Mouse (Mus musculus) lung, postnatal 36 days (tissue): ENCODE data around the gene B4galnt1.

ENCODE experiments used
- DNase-seq: peaks from one replicate; pipeline ENCODE4 v3.0.0; 2022; ENCODE audit warnings: mixed read lengths

B4galnt1 gene

GRCm38 (mm10) chr10:127164631-127165353 lies at the start of gene B4galnt1:
B4galnt1 (plus strand) TSS chr10:127165225.
- DNase-seq: peak; percentile 78

- no peak for DNase-seq
Measured at GRCm38 (mm10) chr10:127118470-127118869, 46.6 kb upstream of the B4galnt1 start.

- DNase-seq: no peak
Measured at GRCm38 (mm10) chr10:127119229-127119628, 45.8 kb upstream of the B4galnt1 start.

GRCm38 (mm10) chr10:127120301-127121065 lies 44.5 kb upstream of the B4galnt1 start:
- no peak for DNase-seq

GRCm38 (mm10) chr10:127121066-127121477 lies 44.0 kb upstream of the B4galnt1 start, which contains the start of gene Os9:
Os9 (minus strand) TSS chr10:127121131.
- peak; percentile 99 for DNase-seq

GRCm38 (mm10) chr10:127122018-127122417 lies 43.0 kb upstream of the B4galnt1 start:
- DNase-seq: no peak

GRCm38 (mm10) chr10:127122784-127123435 lies 42.1 kb upstream of the B4galnt1 start:
- peak; percentile 36 for DNase-seq

- peak; percentile 89 for DNase-seq
Measured at GRCm38 (mm10) chr10:127123436-127123805, 41.6 kb upstream of the B4galnt1 start.

- DNase-seq: peak; percentile 70
Measured at GRCm38 (mm10) chr10:127125210-127126001, 39.6 kb upstream of the B4galnt1 start.

- DNase-seq: no peak
Measured at GRCm38 (mm10) chr10:127126579-127126978, 38.4 kb upstream of the B4galnt1 start.

GRCm38 (mm10) chr10:127127711-127128279 lies 37.2 kb upstream of the B4galnt1 start:
- peak; percentile 53 for DNase-seq

GRCm38 (mm10) chr10:127129431-127129830 lies 35.6 kb upstream of the B4galnt1 start:
- DNase-seq: peak; percentile 45

- DNase-seq: no peak
Measured at GRCm38 (mm10) chr10:127132469-127132868, 32.6 kb upstream of the B4galnt1 start.

- DNase-seq: peak; percentile 62
Measured at GRCm38 (mm10) chr10:127134394-127135035, 30.5 kb upstream of the B4galnt1 start.

- peak; percentile 26 for DNase-seq
Measured at GRCm38 (mm10) chr10:127135118-127135836, 29.7 kb upstream of the B4galnt1 start.

- DNase-seq: peak; percentile 65
Measured at GRCm38 (mm10) chr10:127136510-127136909, 28.5 kb upstream of the B4galnt1 start.

- DNase-seq: no peak
Measured at GRCm38 (mm10) chr10:127137896-127138295, 27.1 kb upstream of the B4galnt1 start.

GRCm38 (mm10) chr10:127138328-127139141 lies 26.5 kb upstream of the B4galnt1 start:
- DNase-seq: peak; percentile 45

- DNase-seq: no peak
Measured at GRCm38 (mm10) chr10:127140971-127141370, 24.1 kb upstream of the B4galnt1 start.

GRCm38 (mm10) chr10:127141500-127141899 lies 23.5 kb upstream of the B4galnt1 start:
- no peak for DNase-seq
